8 mouse cellular contexts compared by ENCODE assay signal in genomic region chr17:43801077-43801476, GRCm38 (mm10). TPM values are rescaled to one million over a fixed set of nuclear protein-coding genes. Genes with fewer than 3 reads are reported as not detected.
DNase-seq lines count a peak whose midpoint lies in the region; ATAC-seq and TF ChIP-seq lines count a peak whose summit lies in the region.

Gene Rcan2, plus strand, starts transcription at chr17:43801351.

- H3K36me3 ChIP-seq in forebrain, embryonic 10.5 days (replicated peaks): no peaks in the 10 kb centered on the region
- H3K36me3 ChIP-seq in heart, embryonic 13.5 days: no peaks in the 10 kb centered on the region
- H3K36me3 ChIP-seq in kidney, embryonic 16.5 days (ENCODE audit: insufficient read depth, low read length): no peaks in the 10 kb centered on the region
- no peaks in the 10 kb centered on the region for H3K36me3 ChIP-seq in liver, adult 2 months (ENCODE audit: control insufficient read depth, insufficient read depth, low read length)
- H3K36me3 ChIP-seq in midbrain, postnatal 0 days (ENCODE audit: insufficient read depth, low read length): no peaks in the 10 kb centered on the region
- H3K36me3 ChIP-seq in stomach, postnatal 0 days (ENCODE audit: control insufficient read depth, insufficient read depth, low read length): no peaks in the 10 kb centered on the region

- no peak for ATAC-seq in heart, embryonic 13.5 days (ENCODE audit: extremely low read depth, insufficient number of reproducible peaks, low FRiP score, low TSS enrichment)
- ATAC-seq in kidney, embryonic 16.5 days (ENCODE audit: low FRiP score, low TSS enrichment): peak; percentile 90
- ATAC-seq in midbrain, postnatal 0 days (ENCODE audit: low FRiP score): peak; percentile 82
- ATAC-seq in stomach, postnatal 0 days (ENCODE audit: low FRiP score, low TSS enrichment): peak; percentile 73

- peak within 1 kb of the TSS; percentile 89 for H3K9ac ChIP-seq in heart, embryonic 13.5 days
- H3K9ac ChIP-seq in kidney, embryonic 16.5 days (replicated peaks; ENCODE audit: low read length): peak within 1 kb of the TSS; percentile 68
- H3K9ac ChIP-seq in liver, adult 2 months (ENCODE audit: low read depth, low read length): peak within 1 kb of the TSS; percentile 54
- H3K9ac ChIP-seq in midbrain, postnatal 0 days (replicated peaks; ENCODE audit: low read length, poor library complexity, severe bottlenecking): peak within 1 kb of the TSS; percentile 94
- peak within 1 kb of the TSS; percentile 68 for H3K9ac ChIP-seq in stomach, postnatal 0 days (ENCODE audit: low read length)

- peak; percentile 74 for TF ChIP-seq CTCF in liver, adult 2 months (IDR thresholded peaks at IDR 0.05; ENCODE audit: low read depth, low read length)
- peak; percentile 85 for TF ChIP-seq CTCF in midbrain, postnatal 0 days (IDR thresholded peaks at IDR 0.05)
- TF ChIP-seq CTCF in stomach, postnatal 0 days (IDR thresholded peaks at IDR 0.05; ENCODE audit: low read depth): peak; percentile 74

- under 1% methylated on average over 7 of the region's 7 CpGs for WGBS in forebrain, embryonic 10.5 days
- WGBS in heart, embryonic 13.5 days: 2% methylated on average over 7 of the region's 7 CpGs
- 3% methylated on average over 7 of the region's 7 CpGs for WGBS in kidney, embryonic 16.5 days
- 4% methylated on average over 7 of the region's 7 CpGs for WGBS in liver, adult 2 months
- 0% methylated on average over 7 of the region's 7 CpGs for WGBS in midbrain, postnatal 0 days
- 11% methylated on average over 7 of the region's 7 CpGs for WGBS in stomach, postnatal 0 days

- TF ChIP-seq EP300 in stomach, postnatal 0 days (optimal IDR thresholded peaks at IDR 0.05): no peak

- H3K27me3 ChIP-seq in forebrain, embryonic 10.5 days (ENCODE audit: poor library complexity, severe bottlenecking): peaks cover 42% of the 10 kb centered on the region
- peaks cover 13% of the 10 kb centered on the region for H3K27me3 ChIP-seq in heart, embryonic 13.5 days (replicated peaks)
- H3K27me3 ChIP-seq in kidney, embryonic 16.5 days (ENCODE audit: insufficient read depth, low read length): peaks cover 5% of the 10 kb centered on the region; the same call in 1 of the 2 replicates
- 0 out of 2 replicates have a peak, but pooled peaks cover 5% of the 10 kb centered on the region for H3K27me3 ChIP-seq in liver, adult 2 months (ENCODE audit: control insufficient read depth, insufficient read depth, low read length)
- H3K27me3 ChIP-seq in midbrain, postnatal 0 days (ENCODE audit: insufficient read depth, low read length): no peaks in the 10 kb centered on the region
- no peaks in the 10 kb centered on the region for H3K27me3 ChIP-seq in stomach, postnatal 0 days (ENCODE audit: control insufficient read depth, insufficient read depth, low read length)

- TF ChIP-seq POLR2A in liver, adult 2 months (IDR thresholded peaks at IDR 0.05; ENCODE audit: extremely low read depth, insufficient read depth, low read length): no peak

- H3K4me2 ChIP-seq in heart, embryonic 13.5 days: peak within 1 kb of the TSS; percentile 79
- H3K4me2 ChIP-seq in kidney, embryonic 16.5 days (replicated peaks; ENCODE audit: low read depth, low read length): peak within 1 kb of the TSS; percentile 97
- H3K4me2 ChIP-seq in midbrain, postnatal 0 days (ENCODE audit: low read depth, low read length, poor library complexity, severe bottlenecking): peak within 1 kb of the TSS; percentile 86
- peak within 1 kb of the TSS; percentile 86 for H3K4me2 ChIP-seq in stomach, postnatal 0 days (replicated peaks; ENCODE audit: low read depth)

- peak within 1 kb of the TSS; percentile 82 for H3K27ac ChIP-seq in forebrain, embryonic 10.5 days
- peak within 1 kb of the TSS; percentile 86 for H3K27ac ChIP-seq in heart, embryonic 13.5 days (replicated peaks)
- no peak within 1 kb of the TSS for H3K27ac ChIP-seq in kidney, embryonic 16.5 days (ENCODE audit: low read length)
- no peak within 1 kb of the TSS for H3K27ac ChIP-seq in liver, adult 2 months (replicated peaks; ENCODE audit: insufficient read depth, low read depth, low read length)
- H3K27ac ChIP-seq in midbrain, postnatal 0 days (ENCODE audit: low read depth, low read length): peak within 1 kb of the TSS; percentile 68
- peak within 1 kb of the TSS; percentile 30 for H3K27ac ChIP-seq in stomach, postnatal 0 days (replicated peaks)

- H3K9me3 ChIP-seq in forebrain, embryonic 10.5 days: no peaks in the 10 kb centered on the region
- H3K9me3 ChIP-seq in heart, embryonic 13.5 days: no peaks in the 10 kb centered on the region
- no peaks in the 10 kb centered on the region for H3K9me3 ChIP-seq in kidney, embryonic 16.5 days (ENCODE audit: low read length)
- no peaks in the 10 kb centered on the region for H3K9me3 ChIP-seq in midbrain, postnatal 0 days (ENCODE audit: low read length)
- no peaks in the 10 kb centered on the region for H3K9me3 ChIP-seq in stomach, postnatal 0 days (ENCODE audit: control insufficient read depth, low read length)

- H3K4me1 ChIP-seq in forebrain, embryonic 10.5 days: peaks cover 22% of the 10 kb centered on the region
- H3K4me1 ChIP-seq in heart, embryonic 13.5 days: peaks cover 34% of the 10 kb centered on the region
- H3K4me1 ChIP-seq in kidney, embryonic 16.5 days (ENCODE audit: insufficient read depth, low read length): peaks cover 10% of the 10 kb centered on the region; the same call in 1 of the 2 replicates
- H3K4me1 ChIP-seq in liver, adult 2 months (ENCODE audit: control insufficient read depth, insufficient read depth, low read length): peaks cover 5% of the 10 kb centered on the region
- H3K4me1 ChIP-seq in midbrain, postnatal 0 days (ENCODE audit: insufficient read depth, low read length): no peaks in the 10 kb centered on the region
- no peaks in the 10 kb centered on the region for H3K4me1 ChIP-seq in stomach, postnatal 0 days (replicated peaks; ENCODE audit: control insufficient read depth, insufficient read depth)

- peak; percentile 26 for DNase-seq in urinary bladder, adult 2 months (ENCODE audit: low spot score)
- no peak for DNase-seq in urinary bladder, postnatal 10 days (ENCODE audit: low spot score)
- DNase-seq in forebrain, embryonic 10.5 days (ENCODE audit: extremely low spot score, low spot score): peak; percentile 35
- DNase-seq in liver, adult 2 months (ENCODE audit: extremely low read depth, low read depth, low spot score): peak; percentile 33
- peak; percentile 82 for DNase-seq in midbrain, postnatal 0 days (ENCODE audit: low spot score)
- peak; percentile 69 for DNase-seq in stomach, postnatal 0 days (ENCODE audit: low spot score)

- H3K79me2 ChIP-seq in liver, adult 2 months (ENCODE audit: control insufficient read depth, insufficient read depth, low read length): no peaks in the 10 kb centered on the region

- H3K4me3 ChIP-seq in forebrain, embryonic 10.5 days: peak within 1 kb of the TSS; percentile 72
- H3K4me3 ChIP-seq in heart, embryonic 13.5 days: peak within 1 kb of the TSS; percentile 79
- H3K4me3 ChIP-seq in kidney, embryonic 16.5 days (ENCODE audit: low read length): peak within 1 kb of the TSS; percentile 66
- H3K4me3 ChIP-seq in liver, adult 2 months (ENCODE audit: insufficient read depth, low read depth, low read length): peak within 1 kb of the TSS; percentile 50; the same call in 1 of the 2 replicates
- H3K4me3 ChIP-seq in midbrain, postnatal 0 days (ENCODE audit: low read depth, low read length): peak within 1 kb of the TSS; percentile 76
- peak within 1 kb of the TSS; percentile 56 for H3K4me3 ChIP-seq in stomach, postnatal 0 days (ENCODE audit: low read depth, low read length)

RNA-seq across cellular contexts. Expression of gene Rcan2, which starts in this region (rescaled TPM):
- 10.2 and 14.4 TPM in 2 replicates for polyA plus RNA-seq in urinary bladder, adult 2 months (2012; rRNA removed)
- 4.9 and 6.4 TPM in 2 replicates for polyA plus RNA-seq in forebrain, embryonic 10.5 days (2016; fragmentation: Nextera tagmentation; extraction: Ambion mirVana)
- polyA plus RNA-seq in heart, embryonic 13.5 days (2015; fragmentation: Nextera tagmentation; extraction: Ambion mirVana): 43.7 and 44.6 TPM in 2 replicates
- 7.2 and 8.0 TPM in 2 replicates for polyA plus RNA-seq in kidney, embryonic 16.5 days (2015; fragmentation: Nextera tagmentation; extraction: Ambion mirVana)
- total RNA-seq in liver, adult 2 months (2014; rRNA removed): 3.1 and 4.0 TPM in 2 replicates
- polyA plus RNA-seq in liver, adult 2 months (2012; rRNA removed): 1.4 and 6.3 TPM in 2 replicates
- total RNA-seq in midbrain, postnatal 0 days (2014; rRNA removed): 136 and 142 TPM in 2 replicates
- 82.2 and 96.7 TPM in 2 replicates for polyA plus RNA-seq in midbrain, postnatal 0 days (2015; fragmentation: Nextera tagmentation; extraction: Ambion mirVana)
- polyA plus RNA-seq in stomach, postnatal 0 days (2015; fragmentation: Nextera tagmentation; extraction: Ambion mirVana): 11.0 and 12.5 TPM in 2 replicates

Comparison
In these comparisons a context has a peak if more than half of its experiments do, and no peak if none do; other contexts are left out.
1. RNA of gene Rcan2 (total RNA-seq): 136 to 142 TPM in midbrain, postnatal 0 days; 3.1 to 4.0 TPM in liver, adult 2 months; every median in the first group is over 10 times any median in the second.
2. H3K27ac ChIP-seq: peak in forebrain, embryonic 10.5 days (single experiment), heart, embryonic 13.5 days (single experiment), midbrain, postnatal 0 days (single experiment) and stomach, postnatal 0 days (single experiment); none in kidney, embryonic 16.5 days (single experiment) and liver, adult 2 months (single experiment).
3. Peak in every context shown above with its lines, with median percentiles within 50 percentile points of each other: H3K4me3 ChIP-seq, H3K4me2 ChIP-seq, H3K9ac ChIP-seq and CTCF ChIP-seq.